Mouse (Mus musculus) Patski (cell line): ENCODE measurements around the gene E2f4. TPM values are rescaled to one million over a fixed set of nuclear protein-coding genes. Genes with fewer than 3 reads are reported as not detected.

Experiments
- ATAC-seq: fragments of 100-300 bp; one replicate; pipeline ENCODE4 v1.8.0; 2021
- CTCF ChIA-PET: fragments of 350-600 bp; sonication (Branson Sonifier 250); formaldehyde crosslinking; loops from one replicate; lab custom pipeline; 2022; ENCODE audit warnings: inconsistent platforms; lab: Charles Lee
- POLR2A ChIA-PET: fragments of 350-600 bp; sonication (Branson Sonifier 250); formaldehyde crosslinking; loops from one replicate; lab custom pipeline; 2022; ENCODE audit warnings: antibody characterized with exemption, inconsistent platforms; lab: Charles Lee
- DNase-seq: peaks from one replicate; pipeline ENCODE4 v3.0.0-alpha.2; 2011; ENCODE audit warnings: low read depth, low spot score
- H3K27me3 ChIP-seq: fragments of 371-371 bp; one replicate; pipeline ENCODE4 v1.5.1; 2021
- CTCF ChIP-seq: fragments of 100-300 bp; IDR thresholded peaks from one replicate; pipeline ENCODE4 v1.5.1; 2021
- in situ Hi-C: fragments of 300-500 bp; cut with MboI; formaldehyde crosslinking; loops from 3 replicates; pipeline ENCODE4 v1.11.1; 2018; ENCODE audit warnings: low pct_unique_long_range_greater_than_20kb, mixed read lengths
- polyA plus RNA-seq: library from polyadenylated mRNA; unstranded; gene quantifications from one replicate; pipeline ENCODE4 v1.2.3, GENCODE M21; 2021

E2f4 gene
- polyA plus RNA-seq, 1 experiment from 2014 or later, result 72.6 TPM

GRCm38 (mm10) chr8:105269461-105269947 is 28.0 kb upstream of the E2f4 start, which contains the start of gene Hsf4:
Hsf4 (plus strand) TSS chr8:105269801.
- no peaks in the 10 kb centered on the region for H3K27me3 ChIP-seq
- ATAC-seq (no peak), DNase-seq (no peak)
- ChIA-PET POLR2A (no interaction called here), CTCF (no interaction called here)
- in situ Hi-C loops, result no loop called here
- no peak for TF ChIP-seq CTCF

- in situ Hi-C loops, result no loop called here
Observed at GRCm38 (mm10) chr8:105270101-105270915, 27.2 kb upstream of the E2f4 start.

GRCm38 (mm10) chr8:105270916-105271186 is 26.6 kb upstream of the E2f4 start:
- ATAC-seq (no peak), DNase-seq (no peak)
- no peaks in the 10 kb centered on the region for H3K27me3 ChIP-seq
- no peak for TF ChIP-seq CTCF
- POLR2A ChIA-PET, result no interaction called here
- CTCF ChIA-PET, result no interaction called here
- in situ Hi-C loops, result no loop called here

More at GRCm38 (mm10) chr8:105270101-105270915, 27.2 kb upstream of the E2f4 start:
- ChIA-PET CTCF (no interaction called here), POLR2A (no interaction called here)
- no peak for TF ChIP-seq CTCF
- DNase-seq (no peak), ATAC-seq (no peak)
- H3K27me3 ChIP-seq, result no peaks in the 10 kb centered on the region

GRCm38 (mm10) chr8:105275387-105275786 is 22.1 kb upstream of the E2f4 start:
- no peak for TF ChIP-seq CTCF
- ChIA-PET CTCF (interaction anchor here (1.9 to 2.3 kb wide), 2 partner anchors 11 to 15 kb away, joined by 6 to 8 read pairs; no protein-coding TSS in a partner anchor), POLR2A (no interaction called here)
- H3K27me3 ChIP-seq, result no peaks in the 10 kb centered on the region
- ATAC-seq (no peak), DNase-seq (no peak)
- in situ Hi-C loops, result no loop called here

- ATAC-seq, result no peak
- TF ChIP-seq CTCF, result no peak
- no peak for DNase-seq
- in situ Hi-C loops, result no loop called here
- ChIA-PET CTCF (interaction anchor here (1.9 kb wide), 1 partner anchor 14 kb away, joined by 6 read pairs; no protein-coding TSS in a partner anchor), POLR2A (no interaction called here)
- no peaks in the 10 kb centered on the region for H3K27me3 ChIP-seq
Observed at GRCm38 (mm10) chr8:105275840-105276239, 21.6 kb upstream of the E2f4 start, which contains the start of gene Nol3. Nol3 (plus strand) TSS chr8:105276140.

GRCm38 (mm10) chr8:105276292-105277120 is 21.0 kb upstream of the E2f4 start:
- TF ChIP-seq CTCF, result no peak
- POLR2A ChIA-PET, result no interaction called here
- CTCF ChIA-PET, result interaction anchor here (1.0 to 1.9 kb wide), 2 partner anchors 12 to 14 kb away, joined by 5 to 6 read pairs; partner anchors contain the start of genes Fbxl8 and Tradd
- no peaks in the 10 kb centered on the region for H3K27me3 ChIP-seq
- DNase-seq (no peak), ATAC-seq (no peak)
- in situ Hi-C loops, result no loop called here

- in situ Hi-C loops, result no loop called here
- no peak for ATAC-seq
- no peak for TF ChIP-seq CTCF
- ChIA-PET CTCF (no interaction called here), POLR2A (no interaction called here)
- no peak for DNase-seq
- no peaks in the 10 kb centered on the region for H3K27me3 ChIP-seq
Observed at GRCm38 (mm10) chr8:105278911-105279334, 18.5 kb upstream of the E2f4 start.

GRCm38 (mm10) chr8:105280567-105280966 is 16.9 kb upstream of the E2f4 start:
- in situ Hi-C loops, result no loop called here
- no peaks in the 10 kb centered on the region for H3K27me3 ChIP-seq
- no peak for TF ChIP-seq CTCF
- DNase-seq (no peak), ATAC-seq (no peak)
- ChIA-PET POLR2A (no interaction called here), CTCF (interaction anchor here (1.3 to 1.5 kb wide), 2 partner anchors 15 to 39 kb away, joined by 3 to 4 read pairs; partner anchors contain the start of gene Exoc3l)

GRCm38 (mm10) chr8:105281821-105282220 is 15.6 kb upstream of the E2f4 start:
- in situ Hi-C loops, result no loop called here
- no peak for ATAC-seq
- POLR2A ChIA-PET, result no interaction called here
- DNase-seq, result no peak
- no peaks in the 10 kb centered on the region for H3K27me3 ChIP-seq
- CTCF ChIA-PET, result no interaction called here
- no peak for TF ChIP-seq CTCF

GRCm38 (mm10) chr8:105282239-105282638 is 15.2 kb upstream of the E2f4 start:
- POLR2A ChIA-PET, result no interaction called here
- ATAC-seq (no peak), DNase-seq (no peak)
- in situ Hi-C loops, result no loop called here
- H3K27me3 ChIP-seq, result no peaks in the 10 kb centered on the region
- TF ChIP-seq CTCF, result no peak
- CTCF ChIA-PET, result no interaction called here

GRCm38 (mm10) chr8:105283074-105283473 is 14.4 kb upstream of the E2f4 start:
- CTCF ChIA-PET, result no interaction called here
- TF ChIP-seq CTCF, result no peak
- ATAC-seq (no peak), DNase-seq (no peak)
- in situ Hi-C loops, result no loop called here
- POLR2A ChIA-PET, result no interaction called here
- H3K27me3 ChIP-seq, result no peaks in the 10 kb centered on the region
